Mouse (Mus musculus) liver, embryonic 14.5 days (tissue): ENCODE data around the gene Npas3.

ENCODE experiments used
- CTCF ChIP-seq: IDR thresholded peaks from 2 replicates; pipeline ENCODE4 v1.5.1; 2016; ENCODE audit warnings: antibody characterized with exemption, low read depth, control low read depth
- EP300 ChIP-seq: IDR thresholded peaks from 2 replicates; pipeline ENCODE4 v1.6.1; 2016; ENCODE audit warnings: antibody characterized with exemption, low read depth

DNA sequence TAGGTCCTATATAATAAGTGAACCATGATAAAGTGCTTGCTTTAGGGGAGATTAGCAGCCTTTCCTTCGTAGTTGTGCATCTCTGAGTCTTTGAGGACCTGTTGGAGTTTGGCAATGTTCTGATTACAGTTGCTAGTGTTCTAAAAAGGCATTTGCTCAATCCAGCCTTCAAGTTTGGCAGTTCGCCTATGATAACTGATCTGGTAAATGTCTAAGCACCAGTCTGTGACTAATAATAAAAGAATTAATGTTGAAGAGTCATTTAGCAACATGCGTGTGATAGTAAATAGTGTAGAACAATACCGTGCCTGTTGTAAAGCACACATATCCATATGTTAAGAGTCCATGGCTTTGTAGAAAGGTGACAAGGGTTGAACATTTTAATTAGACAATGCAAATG lies 173.2 kb downstream of the Npas3 start:
- no peak for TF ChIP-seq CTCF
- TF ChIP-seq EP300: no peak
